Mouse (Mus musculus) testis, adult 2 months (tissue): ENCODE measurements around the gene Smco1.

Source experiments
- CTCF ChIP-seq: fragments of 200-500 bp; IDR thresholded peaks from 2 replicates; pipeline ENCODE4 v1.5.1; 2012; ENCODE audit warnings: low read depth, mild to moderate bottlenecking, inconsistent platforms, low read length, moderate library complexity; ENCODE audit not compliant: control insufficient read depth, insufficient read depth, insufficient replicate concordance
- POLR2A ChIP-seq: fragments of 200-500 bp; IDR thresholded peaks from 2 replicates; pipeline ENCODE4 v1.6.1; 2012; ENCODE audit warnings: low read depth, mild to moderate bottlenecking, inconsistent platforms, low read length, moderate library complexity; ENCODE audit not compliant: control insufficient read depth

- 0 out of 2 replicates have a peak, but pooled peaks have one; percentile 3 for TF ChIP-seq CTCF
- no peak; the same call in 1 of the 2 replicates for TF ChIP-seq POLR2A
Measured at GRCm38 (mm10) chr16:32246351-32246791, 24.9 kb upstream of the Smco1 start.
